Mouse (Mus musculus): Measurements from ENCODE around the gene Clec2g. TPM values are rescaled to one million over a fixed set of nuclear protein-coding genes. Genes with fewer than 3 reads are reported as not detected.
"Not testable (repeated sequence)": the region's sequence is repeated elsewhere in the genome, so short reads cannot be mapped to it uniquely, and the experiment has no call there.

The Clec2g gene
- total and polyA plus RNA-seq, 2 experiments from 2014 or later: not detected

- no peak overlapping the region for H3K9ac ChIP-seq (replicated peaks; ENCODE audit: low read length, poor library complexity, severe bottlenecking)
- H3K4me1 ChIP-seq (ENCODE audit: insufficient read depth, low read length): no peaks in the 10 kb centered on the region
- no peaks in the 10 kb centered on the region for H3K9me3 ChIP-seq (ENCODE audit: low read length)
- no peak overlapping the region for H3K4me3 ChIP-seq (ENCODE audit: low read depth, low read length)
- TF ChIP-seq CTCF (IDR thresholded peaks at IDR 0.05): no peak
- WGBS: 79% methylated on average over 1 of the region's 1 CpGs
- no peak overlapping the region for H3K4me2 ChIP-seq (ENCODE audit: low read depth, low read length, poor library complexity, severe bottlenecking)
- H3K36me3 ChIP-seq (ENCODE audit: insufficient read depth, low read length): no peaks in the 10 kb centered on the region
- no peaks in the 10 kb centered on the region for H3K27me3 ChIP-seq (ENCODE audit: insufficient read depth, low read length)
- H3K27ac ChIP-seq (ENCODE audit: low read depth, low read length): no peak overlapping the region
- no peak for DNase-seq (ENCODE audit: low spot score)
- no peak for ATAC-seq (ENCODE audit: low FRiP score)
Observed at GRCm38 (mm10) chr6:128961110-128961509, 26.9 kb downstream of the Clec2g start.

GRCm38 (mm10) chr6:128962108-128962507 lies 27.9 kb downstream of the Clec2g start:
- 67% methylated on average over 1 of the region's 2 CpGs for WGBS
- H3K4me3 ChIP-seq (ENCODE audit: low read depth, low read length); ATAC-seq (ENCODE audit: low FRiP score); H3K27me3 ChIP-seq (ENCODE audit: insufficient read depth, low read length); H3K9ac ChIP-seq (replicated peaks; ENCODE audit: low read length, poor library complexity, severe bottlenecking); H3K36me3 ChIP-seq (ENCODE audit: insufficient read depth, low read length); DNase-seq (ENCODE audit: low spot score); H3K4me2 ChIP-seq (ENCODE audit: low read depth, low read length, poor library complexity, severe bottlenecking); H3K27ac ChIP-seq (ENCODE audit: low read depth, low read length); H3K9me3 ChIP-seq (ENCODE audit: low read length); H3K4me1 ChIP-seq (ENCODE audit: insufficient read depth, low read length): not testable (repeated sequence)

GRCm38 (mm10) chr6:128964519-128964918 lies 30.3 kb downstream of the Clec2g start:
- DNase-seq (ENCODE audit: low spot score): no peak
- no peak for TF ChIP-seq CTCF (IDR thresholded peaks at IDR 0.05)
- ATAC-seq (ENCODE audit: low FRiP score): no peak

GRCm38 (mm10) chr6:128968463-128968862 lies 34.3 kb downstream of the Clec2g start:
- no peak for ATAC-seq (ENCODE audit: low FRiP score)
- no peak overlapping the region for H3K4me2 ChIP-seq (ENCODE audit: low read depth, low read length, poor library complexity, severe bottlenecking)

More at GRCm38 (mm10) chr6:128964519-128964918, 30.3 kb downstream of the Clec2g start:
- Histone ChIP-seq H3K4me2 (ENCODE audit: low read depth, low read length, poor library complexity, severe bottlenecking) (no peak overlapping the region), H3K27ac (ENCODE audit: low read depth, low read length) (no peak overlapping the region), H3K4me3 (ENCODE audit: low read depth, low read length) (no peak overlapping the region), H3K36me3 (ENCODE audit: insufficient read depth, low read length) (no peaks in the 10 kb centered on the region), H3K9me3 (ENCODE audit: low read length) (no peaks in the 10 kb centered on the region), H3K27me3 (ENCODE audit: insufficient read depth, low read length) (no peaks in the 10 kb centered on the region), H3K4me1 (ENCODE audit: insufficient read depth, low read length) (no peaks in the 10 kb centered on the region), H3K9ac (replicated peaks; ENCODE audit: low read length, poor library complexity, severe bottlenecking) (no peak overlapping the region)

GRCm38 (mm10) chr6:128969741-128970140 lies 35.6 kb downstream of the Clec2g start:
- H3K4me2 ChIP-seq (ENCODE audit: low read depth, low read length, poor library complexity, severe bottlenecking): no peak overlapping the region
- no peak overlapping the region for H3K27ac ChIP-seq (ENCODE audit: low read depth, low read length)
- 100% methylated on average over 1 of the region's 1 CpGs for WGBS
- H3K4me3 ChIP-seq (ENCODE audit: low read depth, low read length): no peak overlapping the region
- H3K36me3 ChIP-seq (ENCODE audit: insufficient read depth, low read length): no peaks in the 10 kb centered on the region
- DNase-seq (ENCODE audit: low spot score) (no peak), ATAC-seq (ENCODE audit: low FRiP score) (no peak)
- no peaks in the 10 kb centered on the region for H3K4me1 ChIP-seq (ENCODE audit: insufficient read depth, low read length)
- no peak overlapping the region for H3K9ac ChIP-seq (replicated peaks; ENCODE audit: low read length, poor library complexity, severe bottlenecking)
- H3K27me3 ChIP-seq (ENCODE audit: insufficient read depth, low read length): no peaks in the 10 kb centered on the region
- no peaks in the 10 kb centered on the region for H3K9me3 ChIP-seq (ENCODE audit: low read length)
- no peak for TF ChIP-seq CTCF (IDR thresholded peaks at IDR 0.05)

More at GRCm38 (mm10) chr6:128968463-128968862, 34.3 kb downstream of the Clec2g start:
- DNase-seq (ENCODE audit: low spot score): no peak
- H3K27me3 ChIP-seq (ENCODE audit: insufficient read depth, low read length): no peaks in the 10 kb centered on the region
- no peaks in the 10 kb centered on the region for H3K9me3 ChIP-seq (ENCODE audit: low read length)
- no peak for TF ChIP-seq CTCF (IDR thresholded peaks at IDR 0.05)
- H3K4me1 ChIP-seq (ENCODE audit: insufficient read depth, low read length): no peaks in the 10 kb centered on the region
- H3K36me3 ChIP-seq (ENCODE audit: insufficient read depth, low read length): no peaks in the 10 kb centered on the region
- no peak overlapping the region for H3K4me3 ChIP-seq (ENCODE audit: low read depth, low read length)
- H3K9ac ChIP-seq (replicated peaks; ENCODE audit: low read length, poor library complexity, severe bottlenecking): no peak overlapping the region
- H3K27ac ChIP-seq (ENCODE audit: low read depth, low read length): no peak overlapping the region

GRCm38 (mm10) chr6:128970508-128971393 lies 36.6 kb downstream of the Clec2g start:
- H3K4me3 ChIP-seq (ENCODE audit: low read depth, low read length); H3K36me3 ChIP-seq (ENCODE audit: insufficient read depth, low read length); H3K9ac ChIP-seq (replicated peaks; ENCODE audit: low read length, poor library complexity, severe bottlenecking); H3K4me2 ChIP-seq (ENCODE audit: low read depth, low read length, poor library complexity, severe bottlenecking); ATAC-seq (ENCODE audit: low FRiP score); DNase-seq (ENCODE audit: low spot score); H3K9me3 ChIP-seq (ENCODE audit: low read length); H3K27ac ChIP-seq (ENCODE audit: low read depth, low read length); H3K4me1 ChIP-seq (ENCODE audit: insufficient read depth, low read length); H3K27me3 ChIP-seq (ENCODE audit: insufficient read depth, low read length): not testable (repeated sequence)
- 95% methylated on average over 20 of the region's 20 CpGs for WGBS

Data from midbrain, postnatal 0 days (tissue).